Mouse (Mus musculus): ENCODE results near the gene Zfp729a. TPM values are rescaled to one million over a fixed set of nuclear protein-coding genes. Genes with fewer than 3 reads are reported as not detected.

Zfp729a gene
- polyA plus RNA-seq, 1 experiment, result not detected

GRCm38 (mm10) chr13:67572591-67573189 lies 64.9 kb downstream of the Zfp729a start:
- Histone ChIP-seq H3K4me1 (ENCODE audit: control insufficient read depth, insufficient read depth, low read length) (no peaks in the 10 kb centered on the region), H3K4me3 (ENCODE audit: insufficient read depth, low read depth, low read length) (no peak overlapping the region), H3K27ac (ENCODE audit: insufficient read depth, low read depth, low read length) (no peak overlapping the region)
- WGBS, result 77% methylated on average over 5 of the region's 5 CpGs
- TF ChIP-seq POLR2A (IDR thresholded peaks at IDR 0.05; ENCODE audit: insufficient read depth, low read depth, low read length) (no peak), CTCF (IDR thresholded peaks at IDR 0.05; ENCODE audit: insufficient read depth, low read depth, low read length) (no peak)

Other genes starting within 250 kb of the Zfp729a start
- gene Zfp429, start 238.0 kb downstream of the Zfp729a start, polyA plus RNA-seq (2012; ENCODE audit: insufficient read depth, insufficient read length, low replicate concordance, missing spikeins), result not detected in 2 replicates
- gene Zfp459, start 216.4 kb downstream of the Zfp729a start, polyA plus RNA-seq (2012; ENCODE audit: insufficient read depth, insufficient read length, low replicate concordance, missing spikeins), result not detected in 2 replicates
- gene Zfp874a, start 186.2 kb downstream of the Zfp729a start, polyA plus RNA-seq (2012; ENCODE audit: insufficient read depth, insufficient read length, low replicate concordance, missing spikeins), result not detected in 2 replicates
- 211 and 281 TPM in 2 replicates for gene Zfp874b, start 153.5 kb downstream of the Zfp729a start, polyA plus RNA-seq (2012; ENCODE audit: insufficient read depth, insufficient read length, low replicate concordance, missing spikeins)
- not detected in 2 replicates for gene Zfp58, start 137.2 kb downstream of the Zfp729a start, polyA plus RNA-seq (2012; ENCODE audit: insufficient read depth, insufficient read length, low replicate concordance, missing spikeins)
- gene Gm26965, start 111.6 kb downstream of the Zfp729a start, polyA plus RNA-seq (2012; ENCODE audit: insufficient read depth, insufficient read length, low replicate concordance, missing spikeins), result not detected in 2 replicates
- not detected in 2 replicates for gene Zfp87, start 111.6 kb downstream of the Zfp729a start, polyA plus RNA-seq (2012; ENCODE audit: insufficient read depth, insufficient read length, low replicate concordance, missing spikeins)
- gene Zfp748, start 84.0 kb downstream of the Zfp729a start, polyA plus RNA-seq (2012; ENCODE audit: insufficient read depth, insufficient read length, low replicate concordance, missing spikeins), result not detected in 2 replicates
- not detected in 2 replicates for gene Zfp729b, start 28.1 kb downstream of the Zfp729a start, polyA plus RNA-seq (2012; ENCODE audit: insufficient read depth, insufficient read length, low replicate concordance, missing spikeins)
- gene Gm49345, start within 50 bp of the Zfp729a start, polyA plus RNA-seq (2012; ENCODE audit: insufficient read depth, insufficient read length, low replicate concordance, missing spikeins), result not detected in 2 replicates
- gene Zfp738, start 49.3 kb upstream of the Zfp729a start, polyA plus RNA-seq (2012; ENCODE audit: insufficient read depth, insufficient read length, low replicate concordance, missing spikeins), result not detected in 2 replicates
- gene Zfp65, start 91.4 kb upstream of the Zfp729a start, polyA plus RNA-seq (2012; ENCODE audit: insufficient read depth, insufficient read length, low replicate concordance, missing spikeins), result not detected in 2 replicates
- gene Zfp85, start 117.4 kb upstream of the Zfp729a start, polyA plus RNA-seq (2012; ENCODE audit: insufficient read depth, insufficient read length, low replicate concordance, missing spikeins), result not detected in 2 replicates
- gene Zfp493, start 141.9 kb upstream of the Zfp729a start, polyA plus RNA-seq (2012; ENCODE audit: insufficient read depth, insufficient read length, low replicate concordance, missing spikeins), result not detected in 2 replicates
- gene Zfp273, start 175.9 kb upstream of the Zfp729a start, polyA plus RNA-seq (2012; ENCODE audit: insufficient read depth, insufficient read length, low replicate concordance, missing spikeins), result not detected in 2 replicates
- gene Gm10037, start 193.3 kb upstream of the Zfp729a start, polyA plus RNA-seq (2012; ENCODE audit: insufficient read depth, insufficient read length, low replicate concordance, missing spikeins), result not detected in 2 replicates
- not detected in 2 replicates for gene BC048507, start 225.5 kb upstream of the Zfp729a start, polyA plus RNA-seq (2012; ENCODE audit: insufficient read depth, insufficient read length, low replicate concordance, missing spikeins)

Data from olfactory bulb, adult 2 months (tissue).